Mouse (Mus musculus) bone marrow, adult 2 months (tissue): Measurements from ENCODE around the gene Zic2.

Source experiments
- CTCF ChIP-seq: fragments of 200-500 bp; IDR thresholded peaks from 2 replicates; pipeline ENCODE4 v1.5.1; 2011; ENCODE audit warnings: low read length, control low read depth; ENCODE audit not compliant: control insufficient read depth, insufficient read depth
- POLR2A ChIP-seq: fragments of 200-500 bp; IDR thresholded peaks from 2 replicates; pipeline ENCODE4 v1.6.1; 2011; ENCODE audit warnings: low read depth, mild to moderate bottlenecking, control low read depth, low read length, borderline replicate concordance; ENCODE audit not compliant: control insufficient read depth

DNA sequence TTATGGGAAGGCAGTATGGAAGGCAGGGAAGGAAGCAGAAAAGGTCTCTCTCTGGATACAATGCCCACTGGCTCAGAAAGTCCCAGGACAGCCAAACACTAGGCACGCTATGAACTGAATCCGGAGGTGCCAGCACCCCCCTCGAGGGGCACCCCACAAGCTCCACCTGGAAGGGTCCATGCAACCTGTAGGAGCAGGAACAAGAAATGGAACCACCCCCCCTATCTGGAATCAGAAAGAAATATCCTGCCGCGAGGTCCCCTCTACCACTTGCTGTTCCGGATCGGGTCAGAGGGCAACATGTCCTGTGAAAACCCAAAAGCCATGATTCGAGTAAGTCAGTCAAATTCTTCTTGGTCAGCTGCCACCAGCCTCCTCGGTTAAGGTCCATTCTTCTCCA lies 13.3 kb upstream of the Zic2 start:
- TF ChIP-seq POLR2A (no peak), CTCF (no peak)
